Mouse (Mus musculus): ENCODE results near the gene Gprin3. TPM values are rescaled to one million over a fixed set of nuclear protein-coding genes. Genes with fewer than 3 reads are reported as not detected.
A peak's percentile ranks its signal among the peaks of the same experiment; 100 is the strongest.

Gene Gprin3
- polyA plus RNA-seq (2015; fragmentation: Nextera tagmentation; extraction: Ambion mirVana) = 9.9 and 13.0 TPM in 2 replicates

GRCm38 (mm10) chr6:59425824-59426533 is at the start of gene Gprin3:
TSS of gene Gprin3 (minus strand) at chr6:59426294.
- Histone ChIP-seq H3K27ac (ENCODE audit: low read depth, low read length) (peak within 1 kb of the TSS; percentile 90), H3K36me3 (ENCODE audit: control insufficient read depth, insufficient read depth, low read length) (no peaks in the 10 kb centered on the region), H3K4me1 (ENCODE audit: control insufficient read depth, insufficient read depth, low read depth, low read length) (peaks cover 2% of the 10 kb centered on the region), H3K27me3 (replicated peaks; ENCODE audit: control insufficient read depth, insufficient read depth, low read length) (no peaks in the 10 kb centered on the region), H3K4me3 (ENCODE audit: low read length) (peak within 1 kb of the TSS; percentile 67), H3K4me2 (ENCODE audit: low read length) (peak within 1 kb of the TSS; percentile 63), H3K9ac (ENCODE audit: low read depth, low read length) (peak within 1 kb of the TSS; percentile 87), H3K9me3 (ENCODE audit: control insufficient read depth, low read length) (no peaks in the 10 kb centered on the region)
- WGBS = 7% methylated on average over 34 of the region's 34 CpGs
- peak; percentile 97 for ATAC-seq

- no peaks in the 10 kb centered on the region for H3K4me1 ChIP-seq (ENCODE audit: control insufficient read depth, insufficient read depth, low read depth, low read length)
- no peak overlapping the region for H3K27ac ChIP-seq (ENCODE audit: low read depth, low read length)
- H3K27me3 ChIP-seq (replicated peaks; ENCODE audit: control insufficient read depth, insufficient read depth, low read length) = no peaks in the 10 kb centered on the region
- H3K9ac ChIP-seq (ENCODE audit: low read depth, low read length) = no peak overlapping the region
- ATAC-seq = no peak
- H3K9me3 ChIP-seq (ENCODE audit: control insufficient read depth, low read length) = no peaks in the 10 kb centered on the region
- no peak overlapping the region for H3K4me3 ChIP-seq (ENCODE audit: low read length)
- H3K36me3 ChIP-seq (ENCODE audit: control insufficient read depth, insufficient read depth, low read length) = no peaks in the 10 kb centered on the region
- no peak overlapping the region for H3K4me2 ChIP-seq (ENCODE audit: low read length)
Observed at GRCm38 (mm10) chr6:59458861-59459260, 32.8 kb upstream of the Gprin3 start.

GRCm38 (mm10) chr6:59456116-59456515 is 30.0 kb upstream of the Gprin3 start:
- no peak overlapping the region for H3K4me3 ChIP-seq (ENCODE audit: low read length)
- H3K36me3 ChIP-seq (ENCODE audit: control insufficient read depth, insufficient read depth, low read length) = no peaks in the 10 kb centered on the region
- 57% methylated on average over 1 of the region's 1 CpGs for WGBS
- no peak overlapping the region for H3K4me2 ChIP-seq (ENCODE audit: low read length)
- no peak for ATAC-seq
- no peak overlapping the region for H3K9ac ChIP-seq (ENCODE audit: low read depth, low read length)
- no peaks in the 10 kb centered on the region for H3K4me1 ChIP-seq (ENCODE audit: control insufficient read depth, insufficient read depth, low read depth, low read length)
- no peaks in the 10 kb centered on the region for H3K9me3 ChIP-seq (ENCODE audit: control insufficient read depth, low read length)
- no peaks in the 10 kb centered on the region for H3K27me3 ChIP-seq (replicated peaks; ENCODE audit: control insufficient read depth, insufficient read depth, low read length)
- no peak overlapping the region for H3K27ac ChIP-seq (ENCODE audit: low read depth, low read length)

- H3K36me3 ChIP-seq (ENCODE audit: control insufficient read depth, insufficient read depth, low read length) = no peaks in the 10 kb centered on the region
- 86% methylated on average over 3 of the region's 3 CpGs for WGBS
- ATAC-seq = no peak
- H3K27me3 ChIP-seq (replicated peaks; ENCODE audit: control insufficient read depth, insufficient read depth, low read length) = no peaks in the 10 kb centered on the region
- H3K9me3 ChIP-seq (ENCODE audit: control insufficient read depth, low read length) = no peaks in the 10 kb centered on the region
- H3K4me3 ChIP-seq (ENCODE audit: low read length) = no peak overlapping the region
- no peak overlapping the region for H3K27ac ChIP-seq (ENCODE audit: low read depth, low read length)
- H3K4me1 ChIP-seq (ENCODE audit: control insufficient read depth, insufficient read depth, low read depth, low read length) = no peaks in the 10 kb centered on the region
- no peak overlapping the region for H3K4me2 ChIP-seq (ENCODE audit: low read length)
- no peak overlapping the region for H3K9ac ChIP-seq (ENCODE audit: low read depth, low read length)
Observed at GRCm38 (mm10) chr6:59451348-59451747, 25.3 kb upstream of the Gprin3 start.

GRCm38 (mm10) chr6:59445101-59445503 is 19.0 kb upstream of the Gprin3 start:
- no peaks in the 10 kb centered on the region for H3K27me3 ChIP-seq (replicated peaks; ENCODE audit: control insufficient read depth, insufficient read depth, low read length)
- no peaks in the 10 kb centered on the region for H3K9me3 ChIP-seq (ENCODE audit: control insufficient read depth, low read length)
- no peaks in the 10 kb centered on the region for H3K36me3 ChIP-seq (ENCODE audit: control insufficient read depth, insufficient read depth, low read length)
- WGBS = 86% methylated on average over 3 of the region's 3 CpGs
- H3K4me3 ChIP-seq (ENCODE audit: low read length) = no peak overlapping the region
- no peak overlapping the region for H3K9ac ChIP-seq (ENCODE audit: low read depth, low read length)
- no peak overlapping the region for H3K4me2 ChIP-seq (ENCODE audit: low read length)
- no peak overlapping the region for H3K27ac ChIP-seq (ENCODE audit: low read depth, low read length)
- H3K4me1 ChIP-seq (ENCODE audit: control insufficient read depth, insufficient read depth, low read depth, low read length) = no peaks in the 10 kb centered on the region
- ATAC-seq = no peak

GRCm38 (mm10) chr6:59435906-59436305 is 9.8 kb upstream of the Gprin3 start:
- H3K4me1 ChIP-seq (ENCODE audit: control insufficient read depth, insufficient read depth, low read depth, low read length) = no peaks in the 10 kb centered on the region
- no peak overlapping the region for H3K4me2 ChIP-seq (ENCODE audit: low read length)
- H3K9ac ChIP-seq (ENCODE audit: low read depth, low read length) = no peak overlapping the region
- WGBS = 62% methylated on average over 3 of the region's 3 CpGs
- H3K36me3 ChIP-seq (ENCODE audit: control insufficient read depth, insufficient read depth, low read length) = no peaks in the 10 kb centered on the region
- H3K9me3 ChIP-seq (ENCODE audit: control insufficient read depth, low read length) = no peaks in the 10 kb centered on the region
- no peak overlapping the region for H3K27ac ChIP-seq (ENCODE audit: low read depth, low read length)
- no peak for ATAC-seq
- H3K4me3 ChIP-seq (ENCODE audit: low read length) = no peak overlapping the region
- H3K27me3 ChIP-seq (replicated peaks; ENCODE audit: control insufficient read depth, insufficient read depth, low read length) = no peaks in the 10 kb centered on the region

GRCm38 (mm10) chr6:59433116-59433515 is 7.0 kb upstream of the Gprin3 start:
- WGBS = 67% methylated on average over 1 of the region's 1 CpGs
- ATAC-seq = no peak
- Histone ChIP-seq H3K9me3 (ENCODE audit: control insufficient read depth, low read length) (no peaks in the 10 kb centered on the region), H3K27ac (ENCODE audit: low read depth, low read length) (no peak overlapping the region), H3K4me2 (ENCODE audit: low read length) (no peak overlapping the region), H3K4me1 (ENCODE audit: control insufficient read depth, insufficient read depth, low read depth, low read length) (no peaks in the 10 kb centered on the region), H3K27me3 (replicated peaks; ENCODE audit: control insufficient read depth, insufficient read depth, low read length) (no peaks in the 10 kb centered on the region), H3K9ac (ENCODE audit: low read depth, low read length) (no peak overlapping the region), H3K4me3 (ENCODE audit: low read length) (no peak overlapping the region), H3K36me3 (ENCODE audit: control insufficient read depth, insufficient read depth, low read length) (no peaks in the 10 kb centered on the region)

GRCm38 (mm10) chr6:59426534-59426885 is 416 bp upstream of the Gprin3 start:
- ATAC-seq = no peak; the same call in 1 of the 2 replicates
- Histone ChIP-seq H3K36me3 (ENCODE audit: control insufficient read depth, insufficient read depth, low read length) (no peaks in the 10 kb centered on the region), H3K27ac (ENCODE audit: low read depth, low read length) (peak overlapping the region; percentile 90), H3K4me1 (ENCODE audit: control insufficient read depth, insufficient read depth, low read depth, low read length) (peaks cover 2% of the 10 kb centered on the region), H3K4me2 (ENCODE audit: low read length) (peak overlapping the region; percentile 63), H3K27me3 (replicated peaks; ENCODE audit: control insufficient read depth, insufficient read depth, low read length) (no peaks in the 10 kb centered on the region), H3K9ac (ENCODE audit: low read depth, low read length) (peak overlapping the region; percentile 87), H3K9me3 (ENCODE audit: control insufficient read depth, low read length) (no peaks in the 10 kb centered on the region), H3K4me3 (ENCODE audit: low read length) (peak overlapping the region; percentile 67)
- 42% methylated on average over 3 of the region's 3 CpGs for WGBS

- Histone ChIP-seq H3K4me1 (ENCODE audit: control insufficient read depth, insufficient read depth, low read depth, low read length) (peaks cover 2% of the 10 kb centered on the region), H3K9me3 (ENCODE audit: control insufficient read depth, low read length) (no peaks in the 10 kb centered on the region), H3K36me3 (ENCODE audit: control insufficient read depth, insufficient read depth, low read length) (no peaks in the 10 kb centered on the region), H3K27ac (ENCODE audit: low read depth, low read length) (no peak overlapping the region), H3K4me3 (ENCODE audit: low read length) (peak overlapping the region; percentile 67), H3K9ac (ENCODE audit: low read depth, low read length) (peak overlapping the region; percentile 87; the same call in 1 of the 2 replicates), H3K27me3 (replicated peaks; ENCODE audit: control insufficient read depth, insufficient read depth, low read length) (no peaks in the 10 kb centered on the region), H3K4me2 (ENCODE audit: low read length) (peak overlapping the region; percentile 63)
- WGBS = 79% methylated on average over 10 of the region's 10 CpGs
- no peak for ATAC-seq
Observed at GRCm38 (mm10) chr6:59424871-59425740, 988 bp downstream of the Gprin3 start.

Measured in hindbrain, embryonic 16.5 days (tissue).